Mouse (Mus musculus) Muller cell, postnatal 12 days (primary cell): ENCODE data around the gene Abca8a.
A peak's percentile ranks its signal among the peaks of the same experiment; 100 is the strongest.

Source experiments
- DNase-seq: peaks from one replicate; pipeline ENCODE4 v3.0.0-alpha.2; 2015; ENCODE audit errors: inconsistent ontology term

Abca8a gene

DNA sequence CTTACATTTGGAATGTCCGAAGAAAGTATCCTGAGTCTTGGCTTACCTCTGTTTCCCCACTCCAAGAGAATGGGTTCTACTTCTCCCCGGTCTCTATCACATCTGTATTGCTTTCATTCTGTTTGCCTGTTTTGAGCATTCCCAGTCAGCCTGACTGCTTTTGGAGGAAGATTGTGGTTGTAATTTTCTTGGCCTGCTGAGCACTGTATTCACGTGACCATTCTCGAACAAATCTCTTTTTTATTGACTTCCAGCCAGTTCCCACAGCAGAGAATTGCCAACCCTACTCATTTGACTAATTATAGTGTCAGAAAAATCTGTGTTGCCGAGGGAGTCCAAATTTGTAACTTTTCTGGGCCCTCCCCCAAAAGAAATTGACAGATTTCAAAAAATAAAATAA is at the start of gene Abca8a:
Abca8a (minus strand) TSS at position 121 of the 400 bp plus-strand sequence.
- peak; percentile 44 for DNase-seq

DNA sequence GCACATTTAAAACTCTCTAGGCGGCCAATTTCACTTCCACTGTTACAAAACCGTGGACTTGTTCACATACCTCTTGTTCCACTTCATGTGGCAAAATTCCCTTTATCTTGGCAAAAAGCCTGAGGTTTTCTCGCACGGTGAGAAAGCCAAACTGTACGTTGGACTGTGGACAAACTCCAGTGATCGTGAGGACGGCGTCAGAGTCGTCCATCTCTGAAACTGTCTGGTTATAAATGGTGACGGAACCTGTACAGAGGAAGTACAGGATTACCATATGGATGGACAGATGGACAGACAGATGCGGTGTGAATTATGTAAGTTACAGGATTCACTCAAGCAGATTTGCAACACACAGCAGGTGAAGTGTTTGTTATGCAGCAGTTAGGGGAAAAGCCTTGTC is 49.6 kb upstream of the Abca8a start:
- no peak for DNase-seq

DNA sequence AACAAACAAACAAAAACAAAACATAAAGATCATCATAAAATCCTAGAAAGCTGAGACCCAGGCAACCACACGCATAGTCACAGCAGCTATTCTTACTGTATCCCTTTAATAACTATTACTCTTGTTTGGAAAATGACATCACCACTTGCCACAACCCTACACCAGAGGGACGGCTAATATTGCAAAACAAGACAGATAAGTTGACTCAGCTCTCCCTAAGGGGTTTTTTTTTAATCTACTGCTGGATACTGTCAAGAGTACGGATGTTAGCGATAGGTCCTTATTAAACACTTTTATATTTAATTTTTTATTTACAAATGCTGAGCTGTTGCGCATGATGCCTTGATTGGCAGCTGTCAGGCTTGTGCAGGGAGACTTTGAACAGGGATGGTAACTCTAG is 35.0 kb upstream of the Abca8a start:
- DNase-seq = no peak

GRCm38 (mm10) chr11:110111137-110111536 is 15.4 kb upstream of the Abca8a start:
- peak; percentile 68 for DNase-seq

- DNase-seq = no peak
Measured at GRCm38 (mm10) chr11:110101437-110101836, 5.7 kb upstream of the Abca8a start.

GRCm38 (mm10) chr11:110098901-110099300 is 3.1 kb upstream of the Abca8a start:
- DNase-seq = no peak

DNA sequence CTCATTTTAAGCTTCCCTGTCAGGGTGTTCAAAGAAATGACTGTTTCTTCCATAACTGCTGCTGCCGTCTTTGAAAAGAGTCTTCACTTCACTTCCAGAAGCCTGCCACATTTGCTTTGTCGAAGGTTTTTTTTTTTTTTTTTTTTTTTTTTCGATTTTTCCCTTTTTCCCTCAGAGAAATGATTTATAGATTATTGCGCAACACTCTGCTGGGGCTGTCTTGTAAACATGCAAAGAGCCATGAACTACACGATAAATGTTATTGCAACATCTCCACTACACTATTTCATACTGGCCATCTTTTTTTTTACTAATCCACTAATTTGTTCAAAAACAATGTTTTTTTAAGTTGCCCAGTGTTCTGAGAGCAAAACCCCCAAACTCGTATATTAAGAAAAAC is 1.7 kb upstream of the Abca8a start:
- no peak for DNase-seq

GRCm38 (mm10) chr11:110094846-110095380 is 865 bp downstream of the Abca8a start:
- DNase-seq = peak; percentile 60

DNA sequence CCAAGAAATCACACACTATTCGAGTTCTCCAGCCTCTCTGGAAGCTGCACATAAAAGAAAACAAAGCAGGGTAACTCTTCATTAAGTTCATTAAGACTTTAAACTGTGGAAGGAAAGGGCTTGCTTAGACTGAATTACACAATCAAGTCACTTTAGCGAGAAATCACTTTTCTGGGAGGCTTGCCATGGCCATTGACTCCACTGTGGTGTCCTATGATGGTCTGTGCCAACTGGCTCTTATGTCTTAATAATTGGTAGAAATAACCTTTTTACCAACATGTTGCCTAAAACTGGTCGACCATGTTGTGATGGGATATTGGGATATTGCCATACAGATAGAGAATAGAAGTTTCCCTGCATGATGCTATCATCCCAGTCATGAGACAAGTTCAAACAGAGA is 1.5 kb downstream of the Abca8a start:
- peak; percentile 79 for DNase-seq

GRCm38 (mm10) chr11:110091328-110091727 is 4.5 kb downstream of the Abca8a start:
- DNase-seq = peak; percentile 9

GRCm38 (mm10) chr11:110072158-110072557 is 23.6 kb downstream of the Abca8a start:
- no peak for DNase-seq

DNA sequence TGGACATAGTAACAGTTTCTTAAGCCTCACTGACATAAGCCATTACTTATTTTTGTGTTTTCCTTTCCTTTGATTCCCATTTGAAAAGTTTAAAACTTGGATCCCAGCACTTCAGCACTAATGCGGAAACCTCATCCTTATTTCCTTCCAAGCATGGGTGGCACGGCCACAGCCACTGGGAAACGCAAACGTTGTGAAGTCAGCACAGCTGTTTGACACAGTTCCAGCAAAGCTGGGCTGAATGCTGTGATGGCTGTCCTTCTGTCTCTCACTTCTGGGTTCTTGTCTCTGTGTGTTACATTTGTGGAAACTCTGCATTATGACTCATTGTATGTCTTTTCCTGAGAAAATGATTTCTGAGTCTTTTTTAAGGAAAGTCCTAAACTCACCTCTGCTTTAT is 34.7 kb downstream of the Abca8a start:
- no peak for DNase-seq

GRCm38 (mm10) chr11:110060127-110060526 is 35.7 kb downstream of the Abca8a start:
- DNase-seq = no peak

DNA sequence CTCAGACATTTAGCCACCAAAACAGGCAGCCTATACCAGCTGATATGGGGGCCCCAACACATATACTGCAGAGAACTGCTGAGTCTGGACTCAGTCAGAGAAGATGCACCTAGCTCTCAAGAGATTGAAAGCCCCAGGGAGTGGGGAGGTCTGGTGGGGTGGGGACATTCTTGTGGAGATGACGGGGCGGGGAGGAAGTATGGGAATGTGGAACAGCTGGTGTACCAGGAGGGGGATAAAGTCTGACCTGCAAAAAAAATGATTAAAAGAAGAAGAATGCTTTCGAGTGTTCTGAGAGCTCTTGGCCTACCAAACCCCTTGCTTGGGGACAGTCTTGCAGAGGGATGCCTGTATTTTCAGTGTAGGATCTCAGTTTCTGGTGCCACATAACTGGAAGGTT is 42.1 kb downstream of the Abca8a start:
- DNase-seq = peak; percentile 12

DNA sequence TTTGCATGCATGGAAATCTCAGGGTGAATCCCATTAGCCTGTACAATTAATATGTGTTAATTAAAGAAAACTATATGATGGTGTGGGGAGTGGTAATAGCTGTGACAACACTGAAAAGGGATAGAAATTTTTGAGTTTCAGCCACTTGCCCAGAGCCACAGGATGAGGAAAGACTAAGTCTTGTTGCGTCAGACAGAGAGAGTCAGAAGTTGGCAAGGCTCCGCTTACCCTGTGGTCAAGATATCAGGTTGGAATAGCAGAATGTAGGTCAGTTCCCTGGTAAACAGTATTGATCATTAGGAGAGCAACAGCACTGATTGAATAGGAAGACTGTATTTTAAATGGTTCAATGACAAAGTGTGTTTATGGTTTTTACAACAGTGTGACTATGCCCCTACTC is 58.0 kb downstream of the Abca8a start:
- peak; percentile 20 for DNase-seq

- DNase-seq = peak; percentile 56
Measured at GRCm38 (mm10) chr11:110028913-110029695, 66.7 kb downstream of the Abca8a start.

DNA sequence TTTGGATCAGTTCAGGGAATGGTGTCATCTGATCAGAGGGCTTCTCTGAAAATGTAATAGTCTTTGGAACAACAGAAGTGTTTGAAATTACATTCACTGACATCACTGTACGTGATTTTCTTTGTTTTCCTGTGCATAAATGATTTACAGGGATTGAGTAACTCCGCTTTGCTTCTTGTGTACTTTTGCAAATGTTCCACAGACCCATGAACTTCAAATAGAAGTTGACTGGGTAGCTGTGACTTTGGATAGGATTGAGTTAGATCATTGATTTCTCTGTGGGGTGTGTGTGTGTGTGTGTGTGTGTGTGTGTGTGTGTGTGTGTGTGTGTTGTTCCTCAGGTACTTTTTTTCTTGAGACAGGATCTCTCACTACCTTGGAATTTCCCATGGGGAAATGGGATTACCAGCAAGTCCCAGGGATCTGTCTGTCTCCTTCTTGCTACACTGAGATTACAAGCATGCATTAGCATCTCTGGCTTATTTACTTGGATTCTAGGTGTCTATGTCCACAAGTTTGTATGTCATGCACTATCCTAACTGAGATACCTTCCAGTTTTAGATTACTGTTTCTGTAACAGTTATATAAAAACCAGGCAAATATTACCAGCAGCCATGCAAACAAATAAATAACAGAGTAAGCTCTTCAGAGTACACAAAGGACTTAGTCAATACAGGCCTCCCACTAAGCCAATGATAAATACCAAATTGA is 84.8 kb downstream of the Abca8a start:
- DNase-seq = no peak

GRCm38 (mm10) chr11:109995624-109996023 is 100.2 kb downstream of the Abca8a start, which contains the start of gene Abca8b:
TSS of gene Abca8b (minus strand) at chr11:109995845.
- DNase-seq = peak; percentile 75

GRCm38 (mm10) chr11:109995013-109995412 is 100.8 kb downstream of the Abca8a start:
- DNase-seq = peak; percentile 56

- no peak for DNase-seq
Measured at GRCm38 (mm10) chr11:109994014-109994413, 101.8 kb downstream of the Abca8a start.

DNA sequence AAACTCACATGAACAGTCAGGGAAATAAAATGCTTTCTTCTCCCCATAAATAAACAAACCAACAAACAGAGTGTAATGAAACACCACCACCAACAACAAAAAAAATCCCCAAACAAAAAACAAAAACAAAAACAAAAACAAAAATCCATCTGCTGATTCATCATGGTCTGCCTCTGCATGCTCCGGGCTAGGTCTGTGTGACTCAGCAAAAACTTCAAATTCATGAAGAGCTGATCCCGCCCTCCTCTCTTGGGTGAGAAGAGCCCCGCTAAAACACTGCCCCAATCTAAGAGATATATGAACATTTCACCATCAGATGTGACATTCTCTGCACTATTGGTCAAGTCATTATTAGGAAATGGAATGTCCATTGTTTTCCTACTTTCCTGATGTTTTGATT is 104.5 kb downstream of the Abca8a start:
- peak; percentile 32 for DNase-seq

- DNase-seq = no peak
Measured at GRCm38 (mm10) chr11:109990256-109990655, 105.5 kb downstream of the Abca8a start.

DNA sequence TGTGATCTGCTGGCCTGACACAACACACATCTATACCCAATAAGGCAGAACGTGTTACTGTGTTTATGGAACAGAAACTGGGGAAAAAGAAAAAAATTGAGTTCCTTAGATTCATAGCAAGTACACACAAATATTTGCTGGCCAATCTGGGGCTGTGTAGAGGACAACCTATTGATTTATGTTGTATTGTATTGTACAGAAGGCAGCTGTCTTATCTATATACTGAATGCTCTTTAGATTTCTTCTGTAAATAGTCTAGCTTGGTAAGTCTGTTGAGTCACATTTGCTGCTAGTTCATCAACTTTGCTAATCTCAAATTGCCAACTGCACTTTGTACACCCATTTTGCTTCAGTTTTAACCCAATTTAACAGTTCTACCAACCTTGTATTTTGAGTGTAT is 107.6 kb downstream of the Abca8a start:
- no peak for DNase-seq
